Mouse (Mus musculus) megakaryocyte, embryonic 14.5 days (primary cell): ENCODE results near the gene Mrpl10. TPM values are rescaled to one million over a fixed set of nuclear protein-coding genes. Genes with fewer than 3 reads are reported as not detected.

ENCODE experiments used
- H3K27me3 ChIP-seq: replicated peaks from 2 replicates; pipeline ENCODE3; 2012; ENCODE audit warnings: inconsistent platforms
- H3K36me3 ChIP-seq: replicated peaks from 2 replicates; pipeline ENCODE3; 2012; ENCODE audit warnings: low read length, inconsistent platforms, mixed read lengths
- H3K4me1 ChIP-seq: 2 replicates; pipeline ENCODE4 v1.6.1; 2012; ENCODE audit warnings: inconsistent platforms
- H3K4me3 ChIP-seq: replicated peaks from 2 replicates; pipeline ENCODE3; 2012; ENCODE audit warnings: moderate library complexity, mild to moderate bottlenecking, inconsistent platforms
- H3K9me3 ChIP-seq: 2 replicates; pipeline ENCODE4 v1.6.1; 2012; ENCODE audit warnings: inconsistent platforms
- FLI1 ChIP-seq: IDR thresholded peaks from 2 replicates; pipeline ENCODE4 v1.6.1; 2012; ENCODE audit warnings: low read length, inconsistent platforms, mixed read lengths
- GATA1 ChIP-seq: IDR thresholded peaks from 3 replicates; pipeline ENCODE4 v1.6.1; 2012; ENCODE audit warnings: mixed read lengths, low read length, inconsistent platforms, borderline replicate concordance
- polyA plus RNA-seq: library from polyadenylated mRNA; stranded (reverse); fragments of >175 nt; gene quantifications from 2 replicates; pipeline ENCODE4 v1.2.3, GENCODE M21; 2012; ENCODE audit warnings: low replicate concordance; ENCODE audit not compliant: insufficient read depth

Gene Mrpl10
- polyA plus RNA-seq, 1 experiment, result 22.7 TPM

- no peak for TF ChIP-seq FLI1
- no peak for TF ChIP-seq GATA1
- no peaks in the 10 kb centered on the region for H3K9me3 ChIP-seq
- H3K27me3 ChIP-seq, result no peaks in the 10 kb centered on the region
- peaks cover 8% of the 10 kb centered on the region for H3K4me1 ChIP-seq
- H3K4me3 ChIP-seq, result no peak overlapping the region
- H3K36me3 ChIP-seq, result peaks cover 81% of the 10 kb centered on the region
Observed at GRCm38 (mm10) chr11:97065538-97066295, 24.4 kb downstream of the Mrpl10 start.

- no peak for TF ChIP-seq FLI1
- no peak for TF ChIP-seq GATA1
- peaks cover 70% of the 10 kb centered on the region for H3K36me3 ChIP-seq
Observed at GRCm38 (mm10) chr11:97066656-97067360, 25.4 kb downstream of the Mrpl10 start.

GRCm38 (mm10) chr11:97069333-97069732 is 28.0 kb downstream of the Mrpl10 start:
- Histone ChIP-seq H3K36me3 (peaks cover 48% of the 10 kb centered on the region), H3K4me1 (no peaks in the 10 kb centered on the region), H3K9me3 (no peaks in the 10 kb centered on the region), H3K27me3 (peaks cover 2% of the 10 kb centered on the region), H3K4me3 (no peak overlapping the region)
- no peak for TF ChIP-seq FLI1
- no peak for TF ChIP-seq GATA1

More at GRCm38 (mm10) chr11:97066656-97067360, 25.4 kb downstream of the Mrpl10 start:
- Histone ChIP-seq H3K9me3 (no peaks in the 10 kb centered on the region), H3K4me3 (no peak overlapping the region), H3K4me1 (peaks cover 8% of the 10 kb centered on the region), H3K27me3 (no peaks in the 10 kb centered on the region)

DNA sequence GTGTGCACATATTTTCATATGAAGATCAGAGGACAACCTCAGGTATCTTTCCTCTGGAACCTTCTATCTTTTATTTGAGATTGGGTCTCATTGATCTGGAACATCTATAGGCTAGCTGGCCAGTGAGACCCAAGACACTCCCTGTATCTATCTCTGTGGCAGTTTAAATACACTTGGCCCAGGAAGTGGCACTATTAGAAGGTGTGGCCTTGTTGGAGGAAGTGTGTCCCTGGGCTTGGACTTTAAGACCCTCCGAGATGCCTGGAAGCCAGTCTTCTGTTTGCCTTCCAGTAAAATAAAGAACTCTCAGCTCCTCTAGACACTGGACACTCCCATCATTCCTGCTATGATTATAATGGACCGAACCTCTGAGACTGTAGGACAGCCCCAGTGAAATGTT is 28.4 kb downstream of the Mrpl10 start:
- Histone ChIP-seq H3K4me1 (no peaks in the 10 kb centered on the region), H3K36me3 (peaks cover 47% of the 10 kb centered on the region), H3K9me3 (no peaks in the 10 kb centered on the region), H3K4me3 (no peak overlapping the region), H3K27me3 (peaks cover 5% of the 10 kb centered on the region)
- TF ChIP-seq FLI1 (no peak), GATA1 (no peak)

- no peaks in the 10 kb centered on the region for H3K4me1 ChIP-seq
- TF ChIP-seq GATA1 (no peak), FLI1 (no peak)
- H3K4me3 ChIP-seq, result no peak overlapping the region
- peaks cover 33% of the 10 kb centered on the region for H3K36me3 ChIP-seq
- H3K27me3 ChIP-seq, result peaks cover 6% of the 10 kb centered on the region
- no peaks in the 10 kb centered on the region for H3K9me3 ChIP-seq
Observed at GRCm38 (mm10) chr11:97071129-97071528, 29.8 kb downstream of the Mrpl10 start.

- Histone ChIP-seq H3K27me3 (peaks cover 6% of the 10 kb centered on the region), H3K4me3 (no peak overlapping the region), H3K36me3 (peaks cover 19% of the 10 kb centered on the region), H3K4me1 (no peaks in the 10 kb centered on the region), H3K9me3 (no peaks in the 10 kb centered on the region)
- TF ChIP-seq GATA1 (no peak), FLI1 (no peak)
Observed at GRCm38 (mm10) chr11:97072533-97072932, 31.2 kb downstream of the Mrpl10 start.

DNA sequence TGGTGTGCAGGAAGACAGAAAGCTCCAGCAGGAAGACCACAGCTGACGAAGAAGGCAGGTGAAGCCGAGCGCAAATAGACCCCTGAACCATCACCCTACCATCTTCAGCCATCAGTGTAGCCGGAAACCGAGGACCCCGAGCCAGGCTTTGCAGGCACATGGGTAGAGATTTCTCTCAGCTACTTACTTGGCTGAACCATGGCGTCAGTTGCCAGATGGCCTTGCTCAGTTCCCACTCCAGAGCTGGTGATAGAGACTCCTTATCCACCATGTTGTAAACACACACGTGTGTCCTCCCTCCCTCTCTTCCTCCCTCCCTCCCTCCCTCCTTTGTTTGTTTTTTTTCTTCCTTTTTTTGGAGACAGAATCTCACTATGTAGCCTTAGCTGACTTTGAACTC is 32.9 kb downstream of the Mrpl10 start:
- H3K9me3 ChIP-seq, result no peaks in the 10 kb centered on the region
- no peaks in the 10 kb centered on the region for H3K4me1 ChIP-seq
- no peak overlapping the region for H3K4me3 ChIP-seq
- peaks cover 2% of the 10 kb centered on the region for H3K36me3 ChIP-seq
- H3K27me3 ChIP-seq, result peaks cover 6% of the 10 kb centered on the region
- TF ChIP-seq GATA1 (no peak), FLI1 (no peak)

DNA sequence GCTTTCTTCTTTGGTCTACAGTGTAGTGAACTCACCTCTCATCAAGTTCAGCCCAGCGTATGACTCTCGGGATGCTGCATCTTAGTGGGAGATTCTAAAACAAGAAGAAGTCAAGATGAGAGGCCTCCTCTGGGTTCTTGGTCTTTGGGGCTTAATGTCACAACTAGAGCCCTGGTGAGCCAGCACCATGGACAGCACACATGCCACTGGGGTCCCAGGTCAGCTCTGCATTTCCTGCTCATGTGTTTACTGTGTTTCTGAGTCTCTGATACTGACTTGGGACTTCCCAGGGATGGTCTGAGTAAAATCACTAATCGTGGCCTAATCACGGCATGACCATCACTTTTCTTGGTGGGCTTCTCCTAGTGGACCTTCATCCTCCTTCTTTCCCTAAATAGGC is 37.4 kb downstream of the Mrpl10 start:
- Histone ChIP-seq H3K4me3 (no peak overlapping the region), H3K4me1 (peaks cover 7% of the 10 kb centered on the region), H3K36me3 (no peaks in the 10 kb centered on the region), H3K27me3 (peaks cover 34% of the 10 kb centered on the region), H3K9me3 (peaks cover 15% of the 10 kb centered on the region)
- TF ChIP-seq GATA1 (no peak), FLI1 (no peak)

DNA sequence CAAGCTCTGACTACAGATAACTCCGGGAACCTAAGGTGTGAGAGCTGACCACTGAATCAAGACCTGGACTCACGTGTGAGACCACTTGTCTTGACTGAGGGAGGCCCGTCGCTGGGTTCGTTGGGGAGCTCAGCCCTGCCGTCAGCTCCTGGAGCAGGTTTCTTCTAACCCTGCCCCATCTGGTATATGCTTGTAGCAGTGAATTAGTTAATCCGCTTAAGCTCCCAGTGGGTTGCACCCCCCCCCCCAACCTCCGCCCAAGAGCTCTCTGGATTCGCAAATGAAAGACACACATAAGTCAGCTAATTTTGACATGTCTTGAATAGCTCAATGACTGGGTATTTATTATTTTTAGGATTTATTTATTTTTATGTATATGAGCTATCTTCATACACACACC is 38.9 kb downstream of the Mrpl10 start:
- H3K36me3 ChIP-seq, result no peaks in the 10 kb centered on the region
- peaks cover 45% of the 10 kb centered on the region for H3K27me3 ChIP-seq
- H3K4me3 ChIP-seq, result no peak overlapping the region
- peaks cover 12% of the 10 kb centered on the region for H3K4me1 ChIP-seq
- H3K9me3 ChIP-seq, result peaks cover 15% of the 10 kb centered on the region
- TF ChIP-seq FLI1, result no peak
- no peak for TF ChIP-seq GATA1

DNA sequence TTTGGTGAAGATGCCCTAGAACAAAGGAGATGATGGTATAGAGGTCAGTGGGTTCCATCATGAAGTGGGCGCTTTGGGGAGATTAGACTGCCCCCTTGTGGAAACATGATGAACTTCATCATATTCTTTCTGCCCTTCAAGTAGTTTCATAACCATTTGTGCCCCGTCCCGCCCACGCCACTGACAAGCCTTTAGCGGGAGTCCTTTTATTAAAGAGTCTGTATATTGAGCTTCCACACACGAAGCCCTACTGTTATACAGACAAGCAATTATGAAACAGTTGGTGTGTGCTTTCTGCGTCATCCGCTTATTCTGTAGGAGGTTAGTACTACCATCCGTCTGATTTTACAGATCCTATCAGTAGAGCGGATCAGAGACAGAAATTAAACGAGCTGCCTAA is 41.6 kb downstream of the Mrpl10 start:
- TF ChIP-seq GATA1, result no peak
- no peak for TF ChIP-seq FLI1
- Histone ChIP-seq H3K27me3 (peaks cover 59% of the 10 kb centered on the region), H3K9me3 (peaks cover 35% of the 10 kb centered on the region), H3K36me3 (no peaks in the 10 kb centered on the region), H3K4me1 (peaks cover 12% of the 10 kb centered on the region), H3K4me3 (no peak overlapping the region)

- peaks cover 12% of the 10 kb centered on the region for H3K4me1 ChIP-seq
- no peak for TF ChIP-seq FLI1
- no peak for TF ChIP-seq GATA1
- H3K27me3 ChIP-seq, result peaks cover 59% of the 10 kb centered on the region
- H3K9me3 ChIP-seq, result peaks cover 39% of the 10 kb centered on the region
- peak overlapping the region; percentile 40 for H3K4me3 ChIP-seq
- no peaks in the 10 kb centered on the region for H3K36me3 ChIP-seq
Observed at GRCm38 (mm10) chr11:97083401-97084140, 42.2 kb downstream of the Mrpl10 start.
